Mouse (Mus musculus) bone marrow, adult 2 months (tissue): Measurements from ENCODE around the gene Cers1.

ENCODE experiments used
- CTCF ChIP-seq: fragments of 200-500 bp; IDR thresholded peaks from 2 replicates; pipeline ENCODE4 v1.5.1; 2011; ENCODE audit warnings: low read length, control low read depth; ENCODE audit not compliant: control insufficient read depth, insufficient read depth
- POLR2A ChIP-seq: fragments of 200-500 bp; IDR thresholded peaks from 2 replicates; pipeline ENCODE4 v1.6.1; 2011; ENCODE audit warnings: low read depth, mild to moderate bottlenecking, control low read depth, low read length, borderline replicate concordance; ENCODE audit not compliant: control insufficient read depth

GRCm38 (mm10) chr8:70302901-70303300 is 12.7 kb upstream of the Cers1 start:
- no peak for TF ChIP-seq POLR2A
- no peak for TF ChIP-seq CTCF
